Mouse (Mus musculus): ENCODE data around the gene Fgf11.

Fgf11 gene

GRCm38 (mm10) chr11:69752686-69753085 lies 49.0 kb downstream of the Fgf11 start:
- DNase-seq, result no peak

- no peak for DNase-seq
Observed at GRCm38 (mm10) chr11:69751635-69752034, 50.0 kb downstream of the Fgf11 start.
